ENCODE assay signal across 10 mouse cellular contexts in the genomic region with DNA sequence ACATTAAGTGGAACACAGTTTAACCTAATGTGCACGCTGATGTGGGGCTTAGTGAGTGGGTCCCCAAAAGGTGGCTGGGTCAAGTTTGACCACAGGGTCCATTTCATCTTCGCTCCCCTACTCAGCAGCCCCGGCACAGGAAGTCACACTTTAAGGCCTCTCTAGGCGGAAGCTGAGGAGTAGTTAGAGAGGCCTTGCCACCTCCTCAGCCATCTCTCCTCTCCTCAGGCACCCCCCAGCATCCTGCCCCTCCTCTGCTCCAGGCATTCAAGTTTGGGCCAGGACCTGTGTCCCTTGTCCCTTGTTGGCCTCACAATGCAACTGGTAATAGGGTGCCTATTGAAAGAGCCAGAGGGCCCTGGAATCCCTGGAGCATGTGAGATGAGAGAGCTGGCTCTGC. TPM values are rescaled to one million over a fixed set of nuclear protein-coding genes. Genes with fewer than 3 reads are reported as not detected.
DNase-seq lines count a peak whose midpoint lies in the region; ATAC-seq and TF ChIP-seq lines count a peak whose summit lies in the region.
"Had no signal": no experiment of that assay in that cellular context is flagged by ENCODE, and none has a peak within 500 bp of the region (broad histone marks: within the 10 kb centered on the region; RNA-seq: fewer than 3 reads in every experiment).

No protein-coding gene starts in this region.

- 63% methylated on average over 4 of the region's 4 CpGs for WGBS in kidney, embryonic 16.5 days
- WGBS in bone marrow, adult 2 months, result 8% methylated on average over 4 of the region's 4 CpGs
- WGBS in small intestine, adult 2 months, result 82% methylated on average over 4 of the region's 4 CpGs
- WGBS in midbrain, embryonic 15.5 days, result 84% methylated on average over 4 of the region's 4 CpGs

- no peak overlapping the region for H3K4me3 ChIP-seq in kidney, embryonic 16.5 days (ENCODE audit: low read length)
- H3K4me3 ChIP-seq in bone marrow, adult 2 months (replicated peaks; ENCODE audit: control insufficient read depth, low read depth, low read length), result peak overlapping the region; percentile 42
- peak overlapping the region; percentile 10; the same call in 1 of the 2 replicates for H3K4me3 ChIP-seq in small intestine, adult 2 months (ENCODE audit: low read depth, low read length)
- H3K4me3 ChIP-seq in midbrain, embryonic 15.5 days, result no peak overlapping the region
- H3K4me3 ChIP-seq: erythroblast, embryonic 14.5 days; hindbrain, embryonic 15.5 days had no signal

- peaks cover 75% of the 10 kb centered on the region for H3K4me1 ChIP-seq in kidney, embryonic 16.5 days (ENCODE audit: insufficient read depth, low read length)
- H3K4me1 ChIP-seq in bone marrow, adult 2 months (ENCODE audit: control insufficient read depth, insufficient read depth, low read length), result peaks cover 7% of the 10 kb centered on the region
- H3K4me1 ChIP-seq in small intestine, adult 2 months (ENCODE audit: control insufficient read depth, insufficient read depth, insufficient read length, low read length), result peaks cover 48% of the 10 kb centered on the region
- peaks cover 23% of the 10 kb centered on the region for H3K4me1 ChIP-seq in midbrain, embryonic 15.5 days

- peak overlapping the region; percentile 89 for H3K27ac ChIP-seq in kidney, embryonic 16.5 days (ENCODE audit: low read length)
- H3K27ac ChIP-seq in bone marrow, adult 2 months (ENCODE audit: control insufficient read depth, insufficient read depth, low read depth, low read length, poor library complexity), result no peak overlapping the region
- peak overlapping the region; percentile 87 for H3K27ac ChIP-seq in small intestine, adult 2 months (ENCODE audit: insufficient read depth, low read depth, low read length)
- no peak overlapping the region for H3K27ac ChIP-seq in midbrain, embryonic 15.5 days
- H3K27ac ChIP-seq: hindbrain, embryonic 15.5 days had no signal

- ATAC-seq in kidney, embryonic 16.5 days (ENCODE audit: low FRiP score, low TSS enrichment), result no peak
- ATAC-seq in inflammation-experienced regulatory T-cells, adult 6 months, result peak; percentile 63
- no peak for ATAC-seq in megakaryocyte progenitor cell, adult 5-6 weeks (replicated peaks; ENCODE audit: poor library complexity)
- ATAC-seq in midbrain, embryonic 15.5 days (replicated peaks), result no peak

- peaks cover 20% of the 10 kb centered on the region for H3K36me3 ChIP-seq in kidney, embryonic 16.5 days (ENCODE audit: insufficient read depth, low read length)
- peaks cover 25% of the 10 kb centered on the region for H3K36me3 ChIP-seq in small intestine, adult 2 months (ENCODE audit: control insufficient read depth, insufficient read depth, low read length)
- H3K36me3 ChIP-seq in midbrain, embryonic 15.5 days (replicated peaks), result no peaks in the 10 kb centered on the region
- H3K36me3 ChIP-seq: hindbrain, embryonic 15.5 days had no signal

- TF ChIP-seq POLR2A in bone marrow, adult 2 months (IDR thresholded peaks at IDR 0.05; ENCODE audit: borderline replicate concordance, control insufficient read depth, low read depth, low read length), result no peak
- TF ChIP-seq POLR2A in small intestine, adult 2 months (IDR thresholded peaks at IDR 0.05; ENCODE audit: low read depth, low read length), result no peak

- H3K9me3 ChIP-seq in kidney, embryonic 16.5 days (ENCODE audit: low read length), result no peaks in the 10 kb centered on the region
- H3K9me3 ChIP-seq in midbrain, embryonic 15.5 days, result no peaks in the 10 kb centered on the region
- H3K9me3 ChIP-seq: hindbrain, embryonic 15.5 days had no signal

- no peak for TF ChIP-seq CTCF in bone marrow, adult 2 months (IDR thresholded peaks at IDR 0.05; ENCODE audit: control insufficient read depth, insufficient read depth, low read length)
- TF ChIP-seq CTCF in small intestine, adult 2 months (IDR thresholded peaks at IDR 0.05; ENCODE audit: extremely low read depth, insufficient read length, insufficient replicate concordance, low read depth, low read length), result no peak

- DNase-seq in kidney, postnatal 14 days, result no peak
- DNase-seq in cerebellum, adult 9-10 months, result no peak

- H3K27me3 ChIP-seq in kidney, embryonic 16.5 days (ENCODE audit: insufficient read depth, low read length), result no peaks in the 10 kb centered on the region
- H3K27me3 ChIP-seq in small intestine, adult 2 months (ENCODE audit: control insufficient read depth, insufficient read depth, low read length), result no peaks in the 10 kb centered on the region
- 0 out of 2 replicates have a peak, but pooled peaks cover 16% of the 10 kb centered on the region for H3K27me3 ChIP-seq in midbrain, embryonic 15.5 days (replicated peaks)

- peak overlapping the region; percentile 50; the same call in 1 of the 2 replicates for H3K9ac ChIP-seq in kidney, embryonic 16.5 days (replicated peaks; ENCODE audit: low read length)
- H3K9ac ChIP-seq in midbrain, embryonic 15.5 days, result no peak overlapping the region
- H3K9ac ChIP-seq: hindbrain, embryonic 15.5 days had no signal

- H3K4me2 ChIP-seq in kidney, embryonic 16.5 days (replicated peaks; ENCODE audit: low read depth, low read length), result peak overlapping the region; percentile 44
- H3K4me2 ChIP-seq in midbrain, embryonic 15.5 days, result no peak overlapping the region

RNA-seq across cellular contexts. Expression of a gene that starts 4.5 kb away (rescaled TPM):
- 91.0 and 93.2 TPM in 2 replicates for polyA plus RNA-seq in kidney, embryonic 16.5 days (2015; fragmentation: Nextera tagmentation; extraction: Ambion mirVana)
- 18.4 and 63.5 TPM in 2 replicates for polyA plus RNA-seq in bone marrow, adult 2 months (2011; ENCODE audit: insufficient read depth, insufficient read length, low replicate concordance, missing spikeins)
- polyA plus RNA-seq in inflammation-experienced regulatory T-cells, adult 6 months (2017; shearing (Covaris generic)), result 10 to 100 TPM; 23.3 to 28.5 (median 24.7) TPM
- 90.5 and 207 TPM in 2 replicates for polyA plus RNA-seq in small intestine, adult 2 months (2012; rRNA removed)
- total RNA-seq in megakaryocyte progenitor cell, adult 5-6 weeks (2015), result 56.9 and 61.8 TPM in 2 replicates
- total RNA-seq in megakaryocyte progenitor cell, adult 5-6 weeks (2017), result 56.6 and 57.1 TPM in 2 replicates
- 11.6 and 14.6 TPM in 2 replicates for polyA plus RNA-seq in midbrain, embryonic 15.5 days (2015; fragmentation: Nextera tagmentation; extraction: Ambion mirVana)

RNA-seq across cellular contexts. Expression of a gene that starts 26.9 kb away (rescaled TPM):
- polyA plus RNA-seq in kidney, embryonic 16.5 days (2015; fragmentation: Nextera tagmentation; extraction: Ambion mirVana), result 4.9 and 6.0 TPM in 2 replicates
- polyA plus RNA-seq in bone marrow, adult 2 months (2011; ENCODE audit: insufficient read depth, insufficient read length, low replicate concordance, missing spikeins), result 0.45 TPM in 1 of 2 replicates, not detected in the other
- not detected for polyA plus RNA-seq in inflammation-experienced regulatory T-cells, adult 6 months (2017; shearing (Covaris generic))
- polyA plus RNA-seq in small intestine, adult 2 months (2012; rRNA removed), result 26.0 and 66.6 TPM in 2 replicates
- not detected in 2 replicates for total RNA-seq in megakaryocyte progenitor cell, adult 5-6 weeks (2015)
- total RNA-seq in megakaryocyte progenitor cell, adult 5-6 weeks (2017), result not detected in 2 replicates
- 0.23 and 0.32 TPM in 2 replicates for polyA plus RNA-seq in midbrain, embryonic 15.5 days (2015; fragmentation: Nextera tagmentation; extraction: Ambion mirVana)
- polyA plus RNA-seq: erythroblast, embryonic 14.5 days had no signal

RNA-seq across cellular contexts. Expression of a gene that starts 33.2 kb away (rescaled TPM):
- polyA plus RNA-seq in kidney, embryonic 16.5 days (2015; fragmentation: Nextera tagmentation; extraction: Ambion mirVana), result 7.5 and 7.7 TPM in 2 replicates
- 1.7 and 5.6 TPM in 2 replicates for polyA plus RNA-seq in bone marrow, adult 2 months (2011; ENCODE audit: insufficient read depth, insufficient read length, low replicate concordance, missing spikeins)
- polyA plus RNA-seq in inflammation-experienced regulatory T-cells, adult 6 months (2017; shearing (Covaris generic)), result not detected
- polyA plus RNA-seq in small intestine, adult 2 months (2012; rRNA removed), result 11.7 and 11.9 TPM in 2 replicates
- total RNA-seq in megakaryocyte progenitor cell, adult 5-6 weeks (2015), result 21.8 and 22.9 TPM in 2 replicates
- 0.75 and 1.7 TPM in 2 replicates for total RNA-seq in megakaryocyte progenitor cell, adult 5-6 weeks (2017)
- 0.70 and 0.72 TPM in 2 replicates for polyA plus RNA-seq in midbrain, embryonic 15.5 days (2015; fragmentation: Nextera tagmentation; extraction: Ambion mirVana)

RNA-seq across cellular contexts. Expression of a gene that starts 40.0 kb away (rescaled TPM):
- 71.6 and 73.7 TPM in 2 replicates for polyA plus RNA-seq in kidney, embryonic 16.5 days (2015; fragmentation: Nextera tagmentation; extraction: Ambion mirVana)
- 12.4 and 23.2 TPM in 2 replicates for polyA plus RNA-seq in bone marrow, adult 2 months (2011; ENCODE audit: insufficient read depth, insufficient read length, low replicate concordance, missing spikeins)
- under 1 TPM in 2 of 3 experiments, not detected in 1; 0.21 to 0.23 TPM for polyA plus RNA-seq in inflammation-experienced regulatory T-cells, adult 6 months (2017; shearing (Covaris generic))
- 122 and 167 TPM in 2 replicates for polyA plus RNA-seq in small intestine, adult 2 months (2012; rRNA removed)
- total RNA-seq in megakaryocyte progenitor cell, adult 5-6 weeks (2015), result 17.5 and 18.7 TPM in 2 replicates
- 28.2 and 43.7 TPM in 2 replicates for total RNA-seq in megakaryocyte progenitor cell, adult 5-6 weeks (2017)
- 14.2 and 16.4 TPM in 2 replicates for polyA plus RNA-seq in midbrain, embryonic 15.5 days (2015; fragmentation: Nextera tagmentation; extraction: Ambion mirVana)

Comparison
In these comparisons a context has a peak if more than half of its experiments do, and no peak if none do; other contexts are left out.
1. H3K27ac ChIP-seq: peak in kidney, embryonic 16.5 days (single experiment) and small intestine, adult 2 months (single experiment); none in bone marrow, adult 2 months (single experiment) and midbrain, embryonic 15.5 days (single experiment).
2. H3K4me3 ChIP-seq: peak in bone marrow, adult 2 months (single experiment) and small intestine, adult 2 months (single experiment); none in kidney, embryonic 16.5 days (single experiment) and midbrain, embryonic 15.5 days (single experiment).